Mouse (Mus musculus) limb, embryonic 11.5 days (tissue): ENCODE measurements around the gene Ppfibp1. TPM values are rescaled to one million over a fixed set of nuclear protein-coding genes. Genes with fewer than 3 reads are reported as not detected.

ENCODE experiments used
- ATAC-seq: fragments of 200-750 bp; cut with Nextera tagmentation; 2 replicates; pipeline ENCODE4 v1.8.0; 2017; ENCODE audit warnings: low read depth; ENCODE audit not compliant: insufficient number of reproducible peaks, low FRiP score, low TSS enrichment
- DNase-seq: peaks from one replicate; pipeline ENCODE4 v3.0.0-alpha.2; 2015; ENCODE audit warnings: low spot score
- H3K27ac ChIP-seq: fragments of 300-500 bp; sonication (generic); replicated peaks from 2 replicates; pipeline ENCODE4 v1.5.1; 2014; ENCODE audit warnings: low read depth, mild to moderate bottlenecking, low read length
- H3K27me3 ChIP-seq: fragments of 300-500 bp; sonication (generic); 2 replicates; pipeline ENCODE4 v1.6.1; 2014; ENCODE audit warnings: mild to moderate bottlenecking, low read length, mixed read lengths; ENCODE audit not compliant: control insufficient read depth, insufficient read depth
- H3K36me3 ChIP-seq: fragments of 300-500 bp; sonication (generic); 2 replicates; pipeline ENCODE4 v1.6.1; 2014; ENCODE audit warnings: mild to moderate bottlenecking, low read length, moderate library complexity, mixed read lengths; ENCODE audit not compliant: control insufficient read depth, insufficient read depth
- H3K4me1 ChIP-seq: fragments of 300-500 bp; sonication (generic); 2 replicates; pipeline ENCODE4 v1.6.1; 2014; ENCODE audit warnings: low read length, mixed read lengths; ENCODE audit not compliant: control insufficient read depth, insufficient read depth
- H3K4me2 ChIP-seq: fragments of 300-500 bp; sonication (generic); 2 replicates; pipeline ENCODE4 v1.6.1; 2014; ENCODE audit warnings: low read depth, mild to moderate bottlenecking, moderate library complexity; ENCODE audit not compliant: severe bottlenecking
- H3K4me3 ChIP-seq: fragments of 300-500 bp; sonication (generic); 2 replicates; pipeline ENCODE4 v1.5.1; 2014; ENCODE audit warnings: low read depth, low read length
- H3K9ac ChIP-seq: fragments of 300-500 bp; sonication (generic); 2 replicates; pipeline ENCODE4 v1.6.1; 2014; ENCODE audit warnings: mild to moderate bottlenecking, low read length
- H3K9me3 ChIP-seq: fragments of 300-500 bp; sonication (generic); 2 replicates; pipeline ENCODE4 v1.6.1; 2016; ENCODE audit warnings: low read length; ENCODE audit not compliant: control insufficient read depth
- WGBS: fragments of 180-500 bp; shearing (Covaris S2); extraction: QIAGEN DNeasy Blood & Tissue Kit; methylation state at CpG from one replicate; pipeline ENCODE4 v1.1.7; 2014; 5-methylcytosine and 5-hydroxymethylcytosine counted together
- polyA plus RNA-seq: library from polyadenylated mRNA; unstranded; fragments of >200 nt; fragmentation: Nextera tagmentation; extraction: Ambion mirVana; gene quantifications from 2 replicates; pipeline ENCODE4 v1.2.1, GENCODE M21; 2014

Gene Ppfibp1
- polyA plus RNA-seq, 1 experiment from 2014 or later: 44.4 TPM

DNA sequence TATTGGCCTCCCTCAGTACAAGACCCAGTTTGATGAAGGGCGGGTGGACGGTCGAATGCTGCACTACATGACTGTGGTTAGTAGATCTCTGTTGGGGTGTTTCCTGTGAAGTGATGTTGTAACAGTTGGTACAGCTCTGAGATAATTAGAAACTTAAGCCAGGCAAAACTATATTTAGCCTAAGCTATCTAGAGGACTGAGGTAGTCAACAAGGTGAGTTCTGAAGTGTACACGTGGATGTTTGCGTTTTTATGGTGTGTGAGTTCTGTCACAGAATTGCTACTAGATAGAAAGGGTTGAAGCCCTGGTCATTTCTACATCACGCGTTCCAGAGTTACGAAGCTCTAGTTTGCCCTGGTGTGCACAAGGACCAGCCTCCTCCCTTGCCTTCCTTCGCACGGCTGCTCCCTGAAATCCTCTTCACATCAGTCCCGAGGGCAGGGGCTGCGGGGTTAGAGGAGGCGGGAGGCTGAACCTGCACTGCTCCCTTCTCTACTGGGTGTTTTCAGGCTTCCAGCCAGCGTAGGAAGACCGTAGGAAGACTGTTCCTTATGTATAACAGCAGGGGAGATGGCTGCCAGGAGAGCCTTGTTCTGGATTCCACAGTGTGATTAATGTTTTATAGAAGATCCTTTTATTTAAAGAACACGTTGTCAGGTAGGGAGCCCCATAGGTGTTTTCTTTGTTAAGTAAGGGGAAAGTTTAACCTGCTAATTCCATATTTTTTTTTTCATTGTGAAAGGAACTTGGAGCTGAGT lies 134.3 kb downstream of the Ppfibp1 start:
- no peaks in the 10 kb centered on the region for H3K36me3 ChIP-seq
- no peaks in the 10 kb centered on the region for H3K9me3 ChIP-seq
- H3K27ac ChIP-seq: no peak overlapping the region
- H3K4me3 ChIP-seq: no peak overlapping the region
- DNase-seq (no peak), ATAC-seq (no peak)
- H3K4me2 ChIP-seq: no peak overlapping the region
- WGBS: 91% methylated on average over 16 of the region's 16 CpGs
- H3K4me1 ChIP-seq: no peaks in the 10 kb centered on the region
- no peak overlapping the region for H3K9ac ChIP-seq
- H3K27me3 ChIP-seq: no peaks in the 10 kb centered on the region

DNA sequence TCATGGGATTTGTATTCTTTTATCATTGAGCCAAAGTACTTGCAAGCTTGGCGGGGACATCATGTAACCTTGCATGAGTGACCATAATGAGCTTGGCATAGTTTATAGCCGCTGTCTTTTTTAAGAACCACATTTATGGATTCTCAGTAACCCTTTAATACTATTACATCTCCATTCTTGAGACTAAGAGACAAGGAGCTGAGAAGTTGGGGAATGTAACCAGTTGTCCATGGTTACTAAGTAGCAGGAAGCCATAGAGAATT lies 134.8 kb downstream of the Ppfibp1 start:
- Histone ChIP-seq H3K27ac (no peak overlapping the region), H3K4me3 (no peak overlapping the region), H3K9me3 (no peaks in the 10 kb centered on the region), H3K4me1 (no peaks in the 10 kb centered on the region), H3K9ac (no peak overlapping the region), H3K36me3 (no peaks in the 10 kb centered on the region), H3K4me2 (no peak overlapping the region), H3K27me3 (no peaks in the 10 kb centered on the region)
- 92% methylated on average over 2 of the region's 2 CpGs for WGBS
- ATAC-seq (no peak), DNase-seq (no peak)

DNA sequence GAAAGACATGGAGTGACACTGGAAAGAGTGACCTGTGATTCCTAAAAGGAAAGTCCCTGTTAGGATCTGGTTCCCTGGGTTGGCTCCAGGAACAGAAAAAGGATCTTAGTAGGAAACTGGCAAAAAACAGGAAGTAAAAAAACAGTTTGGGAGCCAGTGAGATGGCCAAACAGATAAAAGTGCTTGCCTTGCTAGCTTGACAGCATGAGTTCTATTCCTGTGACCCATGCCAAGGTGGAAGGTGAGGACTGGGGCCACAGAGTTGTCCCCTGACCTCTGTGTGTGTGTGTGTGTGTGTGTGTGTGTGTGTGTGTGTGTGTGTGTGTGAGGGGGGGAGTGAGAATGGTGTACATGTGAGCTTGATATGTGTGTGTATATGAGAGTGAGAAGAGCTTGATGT lies 135.3 kb downstream of the Ppfibp1 start:
- Histone ChIP-seq H3K27ac (no peak overlapping the region), H3K9ac (no peak overlapping the region), H3K4me3 (no peak overlapping the region), H3K9me3 (no peaks in the 10 kb centered on the region), H3K27me3 (no peaks in the 10 kb centered on the region), H3K36me3 (no peaks in the 10 kb centered on the region), H3K4me1 (no peaks in the 10 kb centered on the region), H3K4me2 (no peak overlapping the region)
- ATAC-seq (no peak), DNase-seq (no peak)

DNA sequence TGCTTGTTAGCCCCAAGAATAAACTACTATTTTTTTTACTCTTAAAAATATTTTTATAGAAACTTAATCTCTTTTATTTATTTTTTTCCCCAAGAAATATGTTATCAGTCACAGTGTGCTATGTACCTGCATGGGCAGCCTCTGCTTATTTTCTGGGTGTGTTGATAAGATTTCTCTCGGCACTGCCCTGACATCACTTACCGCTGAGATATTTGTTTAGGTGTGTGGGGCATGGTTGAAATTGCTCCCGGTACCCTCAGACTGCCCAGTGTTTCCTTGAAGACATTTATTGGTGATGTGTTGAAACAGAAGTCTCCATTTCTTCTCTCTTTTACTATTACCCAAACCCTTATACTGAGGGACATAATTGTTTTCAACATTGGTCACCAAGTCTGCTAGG lies 136.5 kb downstream of the Ppfibp1 start:
- H3K36me3 ChIP-seq: no peaks in the 10 kb centered on the region
- DNase-seq: no peak
- no peak overlapping the region for H3K9ac ChIP-seq
- no peaks in the 10 kb centered on the region for H3K9me3 ChIP-seq
- ATAC-seq: no peak
- H3K27me3 ChIP-seq: no peaks in the 10 kb centered on the region
- H3K4me1 ChIP-seq: no peaks in the 10 kb centered on the region
- H3K4me2 ChIP-seq: no peak overlapping the region
- no peak overlapping the region for H3K4me3 ChIP-seq
- 91% methylated on average over 3 of the region's 3 CpGs for WGBS
- no peak overlapping the region for H3K27ac ChIP-seq

DNA sequence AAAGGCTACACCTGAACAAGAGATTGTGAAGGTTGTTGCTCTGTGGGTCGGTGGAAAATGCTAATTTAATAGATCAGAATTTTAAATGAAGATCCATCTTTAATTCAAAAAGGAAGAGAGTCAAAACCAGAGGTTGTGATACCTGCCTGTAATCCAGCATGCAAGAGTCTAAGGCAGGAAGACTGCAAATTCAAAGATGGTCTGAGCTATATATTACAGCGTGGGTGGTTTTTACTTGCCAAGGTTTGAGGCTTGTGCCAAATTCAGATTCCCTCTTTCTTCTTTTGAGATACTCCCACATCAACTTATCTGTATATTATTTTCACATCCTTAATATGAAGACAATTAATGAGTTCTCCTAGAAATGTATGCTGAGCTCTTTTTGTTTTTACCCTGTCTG lies 140.1 kb downstream of the Ppfibp1 start:
- no peaks in the 10 kb centered on the region for H3K36me3 ChIP-seq
- H3K9me3 ChIP-seq: no peaks in the 10 kb centered on the region
- H3K27ac ChIP-seq: no peak overlapping the region
- ATAC-seq: no peak
- H3K4me1 ChIP-seq: no peaks in the 10 kb centered on the region
- H3K27me3 ChIP-seq: no peaks in the 10 kb centered on the region
- no peak overlapping the region for H3K4me2 ChIP-seq
- H3K9ac ChIP-seq: no peak overlapping the region
- H3K4me3 ChIP-seq: no peak overlapping the region
- no peak for DNase-seq
- WGBS: 92% methylated on average over 2 of the region's 2 CpGs

DNA sequence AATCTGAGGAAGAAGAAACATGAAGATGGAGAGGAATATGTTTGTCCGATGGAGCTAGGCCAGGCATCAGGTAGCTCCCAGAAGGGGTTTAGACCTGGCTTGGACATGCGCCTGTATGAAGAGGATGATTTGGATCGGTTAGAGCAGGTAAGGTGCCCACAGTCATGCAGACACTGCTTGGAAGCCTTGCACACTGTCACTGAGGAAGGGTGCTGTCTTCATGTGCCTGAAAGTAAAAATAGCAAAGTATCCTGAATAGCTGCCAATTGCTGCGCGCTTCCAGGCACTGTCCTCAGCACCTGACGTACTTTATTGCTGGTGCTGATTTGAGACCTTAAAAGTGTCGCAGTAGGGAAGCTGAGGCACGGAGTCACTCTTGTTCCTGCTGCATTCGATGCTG lies 141.3 kb downstream of the Ppfibp1 start:
- Histone ChIP-seq H3K4me3 (no peak overlapping the region), H3K9ac (no peak overlapping the region), H3K4me1 (no peaks in the 10 kb centered on the region), H3K9me3 (no peaks in the 10 kb centered on the region), H3K27me3 (no peaks in the 10 kb centered on the region), H3K27ac (no peak overlapping the region), H3K4me2 (no peak overlapping the region), H3K36me3 (no peaks in the 10 kb centered on the region)
- DNase-seq (no peak), ATAC-seq (no peak)
- WGBS: 93% methylated on average over 9 of the region's 9 CpGs

DNA sequence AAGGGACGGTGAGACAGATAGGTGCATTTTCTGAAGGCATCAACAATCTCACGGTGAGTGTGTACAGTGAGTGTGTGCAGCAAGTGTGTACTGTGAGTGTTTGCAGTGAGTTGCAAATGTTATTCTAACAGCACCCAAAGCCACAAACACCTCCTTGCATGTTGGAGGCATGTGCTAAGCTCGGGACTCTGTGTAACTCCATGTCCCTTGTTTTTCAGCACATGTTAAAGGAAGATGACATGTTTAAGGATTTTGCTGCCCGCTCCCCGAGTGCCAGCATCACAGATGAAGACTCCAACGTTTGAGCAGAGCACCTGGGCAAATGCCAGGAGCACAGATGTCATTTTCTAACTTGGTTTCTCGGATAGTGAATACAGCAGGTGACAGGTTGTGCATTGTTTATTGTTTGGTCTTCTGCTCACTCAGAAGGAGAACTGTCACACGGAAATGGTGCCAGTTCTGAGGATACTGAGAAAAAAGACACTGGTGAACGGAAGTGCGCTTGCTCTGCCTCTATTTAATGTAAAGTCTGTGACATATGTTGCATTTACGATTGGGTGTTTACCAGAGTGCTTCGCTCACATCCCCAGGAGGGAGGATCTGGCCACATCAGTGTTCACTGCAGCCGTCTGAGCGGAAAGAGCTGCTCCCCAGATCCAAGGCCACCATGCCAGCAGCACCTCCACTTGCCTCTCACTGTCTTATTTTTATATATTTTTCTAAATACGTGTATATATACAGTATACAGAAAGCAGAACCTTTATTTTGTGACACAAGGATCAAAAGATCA lies 142.0 kb downstream of the Ppfibp1 start:
- Histone ChIP-seq H3K9me3 (no peaks in the 10 kb centered on the region), H3K36me3 (no peaks in the 10 kb centered on the region), H3K27ac (no peak overlapping the region), H3K9ac (no peak overlapping the region), H3K4me3 (no peak overlapping the region), H3K4me2 (no peak overlapping the region), H3K4me1 (no peaks in the 10 kb centered on the region), H3K27me3 (no peaks in the 10 kb centered on the region)
- ATAC-seq: no peak
- no peak for DNase-seq
- 89% methylated on average over 15 of the region's 15 CpGs for WGBS

DNA sequence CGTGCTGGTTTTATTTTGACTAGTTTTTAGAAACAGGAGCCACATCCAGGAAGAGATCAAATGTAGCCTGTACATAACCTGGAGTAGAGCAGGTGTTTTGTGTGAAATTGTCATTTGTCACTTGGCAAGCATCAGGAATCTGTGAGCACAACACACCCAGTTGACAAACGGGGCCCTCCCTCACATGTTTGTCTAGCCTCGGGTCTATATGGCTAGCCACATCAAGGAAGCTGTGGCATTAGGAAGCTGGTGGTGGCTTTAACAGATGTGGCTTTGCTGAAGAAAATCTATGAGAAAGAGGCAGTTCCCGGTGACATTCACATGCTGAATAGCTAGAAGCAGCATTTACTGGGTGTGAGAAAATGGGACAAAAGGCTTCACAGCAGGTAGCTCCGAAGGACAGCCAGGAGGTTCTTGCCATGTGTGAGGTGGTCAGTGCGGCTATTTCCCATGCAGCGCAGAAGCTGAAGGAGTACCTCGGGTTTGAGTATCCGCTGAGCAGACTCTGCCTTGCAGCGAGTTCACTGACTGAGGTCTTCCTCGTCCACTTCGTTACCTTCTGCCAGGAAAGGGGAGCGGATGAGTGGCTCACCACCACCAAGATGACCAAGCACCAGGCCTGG lies 144.1 kb downstream of the Ppfibp1 start, which contains the start of gene Rep15:
Rep15 (plus strand) TSS at position 282 of the 623 bp plus-strand sequence.
- DNase-seq (no peak), ATAC-seq (no peak)
- H3K27ac ChIP-seq: no peak within 1 kb of the TSS
- no peaks in the 10 kb centered on the region for H3K9me3 ChIP-seq
- no peak within 1 kb of the TSS for H3K9ac ChIP-seq
- no peaks in the 10 kb centered on the region for H3K4me1 ChIP-seq
- no peaks in the 10 kb centered on the region for H3K27me3 ChIP-seq
- 44% methylated on average over 13 of the region's 13 CpGs for WGBS
- H3K4me2 ChIP-seq: no peak within 1 kb of the TSS
- H3K4me3 ChIP-seq: no peak within 1 kb of the TSS
- no peaks in the 10 kb centered on the region for H3K36me3 ChIP-seq
